Mouse (Mus musculus) cortical plate, adult 2 months (tissue): Measurements from ENCODE around the gene Rnf34. TPM values are rescaled to one million over a fixed set of nuclear protein-coding genes. Genes with fewer than 3 reads are reported as not detected.

Experiments used
- H3K27ac ChIP-seq: fragments of 200-500 bp; 2 replicates; pipeline ENCODE4 v1.5.1; 2012; ENCODE audit warnings: low read length, control low read depth, inconsistent platforms; ENCODE audit not compliant: insufficient read depth
- H3K4me1 ChIP-seq: fragments of 200-500 bp; 2 replicates; pipeline ENCODE4 v1.6.1; 2011; ENCODE audit warnings: low read length; ENCODE audit not compliant: control insufficient read depth, insufficient read depth
- H3K4me3 ChIP-seq: fragments of 200-500 bp; 2 replicates; pipeline ENCODE4 v1.5.1; 2011; ENCODE audit warnings: mild to moderate bottlenecking, low read length, control low read depth; ENCODE audit not compliant: insufficient read depth
- CTCF ChIP-seq: fragments of 200-500 bp; IDR thresholded peaks from 2 replicates; pipeline ENCODE4 v1.5.1; 2011; ENCODE audit warnings: mild to moderate bottlenecking, control low read depth, low read length; ENCODE audit not compliant: insufficient read depth; ENCODE audit errors: extremely low read depth
- POLR2A ChIP-seq: fragments of 200-500 bp; IDR thresholded peaks from 2 replicates; pipeline ENCODE4 v1.6.1; 2011; ENCODE audit warnings: mild to moderate bottlenecking, low read length, control low read depth; ENCODE audit not compliant: insufficient read depth; ENCODE audit errors: extremely low read depth
- polyA plus RNA-seq: library from polyadenylated mRNA; depleted of rRNA; stranded (reverse); fragments of >200 nt; gene quantifications from 2 replicates; pipeline ENCODE4 v1.2.3, GENCODE M21; 2012

The Rnf34 gene
- polyA plus RNA-seq, 1 experiment: 38.1 TPM

GRCm38 (mm10) chr5:122822441-122822840 is 27.4 kb upstream of the Rnf34 start:
- Histone ChIP-seq H3K4me1 (peaks cover 6% of the 10 kb centered on the region; the same call in 1 of the 2 replicates), H3K27ac (no peak overlapping the region), H3K4me3 (no peak overlapping the region)
- TF ChIP-seq POLR2A (no peak), CTCF (no peak)

GRCm38 (mm10) chr5:122823976-122824375 is 25.9 kb upstream of the Rnf34 start:
- TF ChIP-seq POLR2A (no peak), CTCF (no peak)
- Histone ChIP-seq H3K4me3 (no peak overlapping the region), H3K4me1 (peaks cover 6% of the 10 kb centered on the region; the same call in 1 of the 2 replicates), H3K27ac (no peak overlapping the region)

- Histone ChIP-seq H3K27ac (no peak overlapping the region), H3K4me3 (no peak overlapping the region), H3K4me1 (peaks cover 4% of the 10 kb centered on the region; the same call in 1 of the 2 replicates)
- no peak for TF ChIP-seq POLR2A
- TF ChIP-seq CTCF: no peak
These were observed 25.4 kb upstream of the Rnf34 start for GRCm38 (mm10) chr5:122824450-122824849.

GRCm38 (mm10) chr5:122825099-122825498 is 24.7 kb upstream of the Rnf34 start:
- H3K4me3 ChIP-seq: no peak overlapping the region

GRCm38 (mm10) chr5:122832536-122832935 is 17.3 kb upstream of the Rnf34 start:
- no peaks in the 10 kb centered on the region for H3K4me1 ChIP-seq
- no peak overlapping the region for H3K27ac ChIP-seq
- H3K4me3 ChIP-seq: no peak overlapping the region
- TF ChIP-seq POLR2A (no peak), CTCF (no peak)

More at GRCm38 (mm10) chr5:122825099-122825498, 24.7 kb upstream of the Rnf34 start:
- no peak overlapping the region for H3K27ac ChIP-seq
- H3K4me1 ChIP-seq: peaks cover 2% of the 10 kb centered on the region; the same call in 1 of the 2 replicates
- no peak for TF ChIP-seq CTCF
- no peak for TF ChIP-seq POLR2A

GRCm38 (mm10) chr5:122832996-122833395 is 16.9 kb upstream of the Rnf34 start:
- TF ChIP-seq CTCF (no peak), POLR2A (no peak)
- H3K27ac ChIP-seq: no peak overlapping the region

GRCm38 (mm10) chr5:122841126-122841525 is 8.7 kb upstream of the Rnf34 start:
- Histone ChIP-seq H3K27ac (no peak overlapping the region), H3K4me1 (no peaks in the 10 kb centered on the region), H3K4me3 (no peak overlapping the region)
- no peak for TF ChIP-seq CTCF
- TF ChIP-seq POLR2A: no peak

More at GRCm38 (mm10) chr5:122832996-122833395, 16.9 kb upstream of the Rnf34 start:
- no peak overlapping the region for H3K4me3 ChIP-seq
- no peaks in the 10 kb centered on the region for H3K4me1 ChIP-seq

GRCm38 (mm10) chr5:122843799-122844198 is 6.0 kb upstream of the Rnf34 start:
- Histone ChIP-seq H3K27ac (no peak overlapping the region), H3K4me1 (no peaks in the 10 kb centered on the region), H3K4me3 (no peak overlapping the region)
- no peak for TF ChIP-seq CTCF
- no peak for TF ChIP-seq POLR2A

- Histone ChIP-seq H3K27ac (peak overlapping the region; percentile 90), H3K4me1 (peaks cover 5% of the 10 kb centered on the region; the same call in 1 of the 2 replicates), H3K4me3 (peak overlapping the region; percentile 94)
- TF ChIP-seq CTCF (no peak), POLR2A (no peak)
These were observed 613 bp downstream of the Rnf34 start for GRCm38 (mm10) chr5:122850319-122851002.

- no peak for TF ChIP-seq POLR2A
- TF ChIP-seq CTCF: no peak
- Histone ChIP-seq H3K27ac (no peak overlapping the region), H3K4me3 (no peak overlapping the region), H3K4me1 (peaks cover 5% of the 10 kb centered on the region; the same call in 1 of the 2 replicates)
These were observed 2.8 kb downstream of the Rnf34 start for GRCm38 (mm10) chr5:122852611-122853010.

- H3K4me3 ChIP-seq: no peak overlapping the region
- H3K27ac ChIP-seq: no peak overlapping the region
- H3K4me1 ChIP-seq: peaks cover 5% of the 10 kb centered on the region; the same call in 1 of the 2 replicates
- no peak for TF ChIP-seq CTCF
- no peak for TF ChIP-seq POLR2A
These were observed 6.0 kb downstream of the Rnf34 start for GRCm38 (mm10) chr5:122855858-122856257.
